Mouse (Mus musculus) embryonic facial prominence, embryonic 12.5 days (tissue): ENCODE data around the gene Yrdc. TPM values are rescaled to one million over a fixed set of nuclear protein-coding genes. Genes with fewer than 3 reads are reported as not detected.

Experiments used
- ATAC-seq: fragments of 200-750 bp; cut with Nextera tagmentation; 2 replicates; pipeline ENCODE4 v1.8.0; 2017; ENCODE audit not compliant: insufficient number of reproducible peaks, insufficient read depth, low FRiP score, low TSS enrichment
- H3K27ac ChIP-seq: fragments of 300-500 bp; sonication (generic); 2 replicates; pipeline ENCODE4 v1.5.1; 2016; ENCODE audit warnings: mild to moderate bottlenecking
- H3K27me3 ChIP-seq: fragments of 300-500 bp; sonication (generic); 2 replicates; pipeline ENCODE4 v1.6.1; 2016; ENCODE audit warnings: mild to moderate bottlenecking, moderate library complexity
- H3K36me3 ChIP-seq: fragments of 300-500 bp; sonication (generic); 2 replicates; pipeline ENCODE4 v1.6.1; 2016; ENCODE audit warnings: mild to moderate bottlenecking
- H3K4me1 ChIP-seq: fragments of 300-500 bp; sonication (generic); 2 replicates; pipeline ENCODE4 v1.6.1; 2016
- H3K4me2 ChIP-seq: fragments of 300-500 bp; sonication (generic); replicated peaks from 2 replicates; pipeline ENCODE4 v1.6.1; 2016; ENCODE audit warnings: mild to moderate bottlenecking, moderate library complexity
- H3K4me3 ChIP-seq: fragments of 300-500 bp; sonication (generic); 2 replicates; pipeline ENCODE4 v1.5.1; 2016; ENCODE audit warnings: mild to moderate bottlenecking
- H3K9ac ChIP-seq: fragments of 300-500 bp; sonication (generic); 2 replicates; pipeline ENCODE4 v1.6.1; 2016; ENCODE audit warnings: mild to moderate bottlenecking, moderate library complexity
- H3K9me3 ChIP-seq: fragments of 300-500 bp; sonication (generic); 2 replicates; pipeline ENCODE4 v1.6.1; 2016; ENCODE audit warnings: mild to moderate bottlenecking, moderate library complexity
- WGBS: fragments of 180-500 bp; shearing (Covaris S2); methylation state at CpG from one replicate; pipeline ENCODE4 v1.1.7; 2016; 5-methylcytosine and 5-hydroxymethylcytosine counted together
- polyA plus RNA-seq: library from polyadenylated mRNA; unstranded; fragments of >200 nt; fragmentation: Nextera tagmentation; extraction: Ambion mirVana; gene quantifications from 2 replicates; pipeline ENCODE4 v1.2.1, GENCODE M21; 2016

Yrdc gene
- polyA plus RNA-seq = 42.3 and 45.2 TPM in 2 replicates

GRCm38 (mm10) chr4:124850261-124850913, at the start of gene Yrdc:
Yrdc (plus strand) TSS chr4:124850679.
- peaks cover 22% of the 10 kb centered on the region for H3K4me1 ChIP-seq
- peak within 1 kb of the TSS; percentile 91 for H3K27ac ChIP-seq
- peak within 1 kb of the TSS; percentile 86 for H3K4me2 ChIP-seq
- H3K9me3 ChIP-seq = no peaks in the 10 kb centered on the region
- peak within 1 kb of the TSS; percentile 93 for H3K9ac ChIP-seq
- peak; percentile 84 for ATAC-seq
- WGBS = 1% methylated on average over 80 of the region's 90 CpGs
- no peaks in the 10 kb centered on the region for H3K27me3 ChIP-seq
- peak within 1 kb of the TSS; percentile 100 for H3K4me3 ChIP-seq
- H3K36me3 ChIP-seq = peaks cover 18% of the 10 kb centered on the region

GRCm38 (mm10) chr4:124801552-124802308, 48.7 kb upstream of the Yrdc start, which contains the start of gene Mtf1:
Mtf1 (plus strand) TSS chr4:124802104.
- H3K9ac ChIP-seq = peak within 1 kb of the TSS; percentile 90
- no peaks in the 10 kb centered on the region for H3K27me3 ChIP-seq
- H3K36me3 ChIP-seq = peaks cover 47% of the 10 kb centered on the region
- peak within 1 kb of the TSS; percentile 72 for H3K4me3 ChIP-seq
- H3K4me1 ChIP-seq = peaks cover 7% of the 10 kb centered on the region
- WGBS = 4% methylated on average over 21 of the region's 21 CpGs
- no peaks in the 10 kb centered on the region for H3K9me3 ChIP-seq
- H3K4me2 ChIP-seq = peak within 1 kb of the TSS; percentile 68
- peak within 1 kb of the TSS; percentile 98 for H3K27ac ChIP-seq
- peak; percentile 68 for ATAC-seq

- Histone ChIP-seq H3K36me3 (peaks cover 54% of the 10 kb centered on the region), H3K27ac (peak overlapping the region; percentile 98), H3K4me2 (peak overlapping the region; percentile 68), H3K27me3 (no peaks in the 10 kb centered on the region), H3K9ac (peak overlapping the region; percentile 90), H3K4me3 (peak overlapping the region; percentile 72), H3K9me3 (no peaks in the 10 kb centered on the region), H3K4me1 (peaks cover 7% of the 10 kb centered on the region)
- peak; percentile 99 for ATAC-seq
- WGBS = 2% methylated on average over 53 of the region's 53 CpGs
Observed at GRCm38 (mm10) chr4:124802309-124803260, 47.9 kb upstream of the Yrdc start.

GRCm38 (mm10) chr4:124803406-124803805, 47.1 kb upstream of the Yrdc start:
- Histone ChIP-seq H3K36me3 (peaks cover 45% of the 10 kb centered on the region), H3K27ac (no peak overlapping the region), H3K9me3 (no peaks in the 10 kb centered on the region), H3K9ac (peak overlapping the region; percentile 90; the same call in 1 of the 2 replicates), H3K4me2 (peak overlapping the region; percentile 68), H3K4me1 (peaks cover 7% of the 10 kb centered on the region), H3K4me3 (peak overlapping the region; percentile 72), H3K27me3 (no peaks in the 10 kb centered on the region)
- ATAC-seq = no peak
- 76% methylated on average over 6 of the region's 6 CpGs for WGBS

- Histone ChIP-seq H3K4me3 (no peak overlapping the region), H3K4me1 (peaks cover 2% of the 10 kb centered on the region), H3K9me3 (no peaks in the 10 kb centered on the region), H3K27me3 (no peaks in the 10 kb centered on the region), H3K9ac (no peak overlapping the region), H3K36me3 (peaks cover 40% of the 10 kb centered on the region), H3K27ac (no peak overlapping the region), H3K4me2 (no peak overlapping the region)
- ATAC-seq = no peak
- 84% methylated on average over 5 of the region's 5 CpGs for WGBS
Observed at GRCm38 (mm10) chr4:124808511-124808910, 42.0 kb upstream of the Yrdc start.

- Histone ChIP-seq H3K4me3 (no peak overlapping the region), H3K27me3 (no peaks in the 10 kb centered on the region), H3K27ac (no peak overlapping the region), H3K9me3 (no peaks in the 10 kb centered on the region), H3K9ac (no peak overlapping the region), H3K4me2 (no peak overlapping the region), H3K4me1 (no peaks in the 10 kb centered on the region), H3K36me3 (peaks cover 39% of the 10 kb centered on the region)
- ATAC-seq = no peak
- WGBS = 84% methylated on average over 9 of the region's 9 CpGs
Observed at GRCm38 (mm10) chr4:124809136-124809883, 41.2 kb upstream of the Yrdc start.

GRCm38 (mm10) chr4:124810056-124810455, 40.4 kb upstream of the Yrdc start:
- H3K9ac ChIP-seq = no peak overlapping the region

GRCm38 (mm10) chr4:124811347-124811975, 39.0 kb upstream of the Yrdc start:
- Histone ChIP-seq H3K4me3 (no peak overlapping the region), H3K36me3 (peaks cover 22% of the 10 kb centered on the region), H3K9me3 (no peaks in the 10 kb centered on the region), H3K4me1 (no peaks in the 10 kb centered on the region), H3K4me2 (no peak overlapping the region), H3K27me3 (no peaks in the 10 kb centered on the region), H3K27ac (no peak overlapping the region), H3K9ac (no peak overlapping the region)
- no peak for ATAC-seq
- 45% methylated on average over 9 of the region's 9 CpGs for WGBS

More at GRCm38 (mm10) chr4:124810056-124810455, 40.4 kb upstream of the Yrdc start:
- no peaks in the 10 kb centered on the region for H3K9me3 ChIP-seq
- no peak overlapping the region for H3K4me3 ChIP-seq
- H3K4me2 ChIP-seq = no peak overlapping the region
- no peaks in the 10 kb centered on the region for H3K4me1 ChIP-seq
- H3K27ac ChIP-seq = no peak overlapping the region
- H3K27me3 ChIP-seq = no peaks in the 10 kb centered on the region
- WGBS = 93% methylated on average over 7 of the region's 7 CpGs
- peaks cover 32% of the 10 kb centered on the region for H3K36me3 ChIP-seq
- no peak for ATAC-seq

- WGBS = 93% methylated on average over 11 of the region's 11 CpGs
Observed at GRCm38 (mm10) chr4:124815901-124816300, 34.6 kb upstream of the Yrdc start.

GRCm38 (mm10) chr4:124817803-124818202, 32.7 kb upstream of the Yrdc start:
- Histone ChIP-seq H3K36me3 (peaks cover 26% of the 10 kb centered on the region), H3K4me2 (no peak overlapping the region), H3K27ac (no peak overlapping the region), H3K4me1 (no peaks in the 10 kb centered on the region), H3K27me3 (no peaks in the 10 kb centered on the region), H3K9me3 (no peaks in the 10 kb centered on the region), H3K4me3 (no peak overlapping the region), H3K9ac (no peak overlapping the region)
- 26% methylated on average over 6 of the region's 6 CpGs for WGBS
- no peak for ATAC-seq

More at GRCm38 (mm10) chr4:124815901-124816300, 34.6 kb upstream of the Yrdc start:
- no peak overlapping the region for H3K27ac ChIP-seq
- peaks cover 15% of the 10 kb centered on the region for H3K36me3 ChIP-seq
- no peak overlapping the region for H3K4me2 ChIP-seq
- H3K9ac ChIP-seq = no peak overlapping the region
- no peaks in the 10 kb centered on the region for H3K27me3 ChIP-seq
- no peak overlapping the region for H3K4me3 ChIP-seq
- no peaks in the 10 kb centered on the region for H3K9me3 ChIP-seq
- ATAC-seq = no peak
- no peaks in the 10 kb centered on the region for H3K4me1 ChIP-seq
